Mouse (Mus musculus) spleen, adult 2 months (tissue): Measurements from ENCODE around the gene Hmgcll1. TPM values are rescaled to one million over a fixed set of nuclear protein-coding genes. Genes with fewer than 3 reads are reported as not detected.
"Not testable (repeated sequence)": the region's sequence is repeated elsewhere in the genome, so short reads cannot be mapped to it uniquely, and the experiment has no call there.

Experiments used
- DNase-seq, 2 experiments: peaks; one replicate each; pipeline versions ENCODE4 v3.0.0 to v3.0.0-alpha.2; 2012 to 2021; ENCODE audit warnings: low spot score in 2 of 2, low read depth in 1 of 2
- H3K27ac ChIP-seq: fragments of 200-500 bp; 2 replicates; pipeline ENCODE4 v1.5.1; 2012; ENCODE audit warnings: low read length, inconsistent platforms; ENCODE audit not compliant: insufficient read depth
- H3K27me3 ChIP-seq: fragments of 200-500 bp; 2 replicates; pipeline ENCODE4 v1.6.1; 2012; ENCODE audit warnings: mild to moderate bottlenecking, moderate library complexity, low read length, inconsistent platforms; ENCODE audit not compliant: control insufficient read depth, insufficient read depth
- H3K36me3 ChIP-seq: fragments of 200-500 bp; 2 replicates; pipeline ENCODE4 v1.6.1; 2012; ENCODE audit warnings: mild to moderate bottlenecking, low read length, inconsistent platforms; ENCODE audit not compliant: control insufficient read depth, insufficient read depth
- H3K4me1 ChIP-seq: fragments of 200-500 bp; 2 replicates; pipeline ENCODE4 v1.6.1; 2011; ENCODE audit warnings: inconsistent platforms; ENCODE audit not compliant: control insufficient read depth, insufficient read depth, insufficient read length
- H3K4me3 ChIP-seq: fragments of 200-500 bp; 2 replicates; pipeline ENCODE4 v1.5.1; 2011; ENCODE audit warnings: mild to moderate bottlenecking, inconsistent platforms; ENCODE audit not compliant: insufficient read depth, insufficient read length; ENCODE audit errors: extremely low read depth
- CTCF ChIP-seq: fragments of 200-500 bp; IDR thresholded peaks from 2 replicates; pipeline ENCODE4 v1.5.1; 2011; ENCODE audit warnings: mild to moderate bottlenecking, inconsistent platforms; ENCODE audit not compliant: insufficient read depth, insufficient read length, insufficient replicate concordance; ENCODE audit errors: extremely low read depth
- POLR2A ChIP-seq: fragments of 200-500 bp; IDR thresholded peaks from 2 replicates; pipeline ENCODE4 v1.6.1; 2011; ENCODE audit warnings: low read depth, low read length, inconsistent platforms
- WGBS: fragments of 180-500 bp; shearing (Covaris S2); methylation state at CpG from one replicate; pipeline ENCODE4 v1.1.7; 2018; 5-methylcytosine and 5-hydroxymethylcytosine counted together
- polyA plus RNA-seq: library from polyadenylated mRNA; depleted of rRNA; stranded (reverse); fragments of >200 nt; gene quantifications from 2 replicates; pipeline ENCODE4 v1.2.3, GENCODE M21; 2012

The Hmgcll1 gene
- polyA plus RNA-seq, 1 experiment = 0.05 TPM

- no peaks in the 10 kb centered on the region for H3K36me3 ChIP-seq
- H3K27ac ChIP-seq = no peak overlapping the region
- TF ChIP-seq CTCF = no peak
- TF ChIP-seq POLR2A = no peak
- WGBS = 94% methylated on average over 5 of the region's 5 CpGs
- H3K4me1 ChIP-seq = no peaks in the 10 kb centered on the region
- H3K4me3 ChIP-seq = no peak overlapping the region
- no peaks in the 10 kb centered on the region for H3K27me3 ChIP-seq
- DNase-seq = no peak
These were observed 90.2 kb downstream of the Hmgcll1 start for GRCm38 (mm10) chr9:76104846-76105245.

- not testable (repeated sequence) for H3K36me3 ChIP-seq, H3K4me1 ChIP-seq, H3K27ac ChIP-seq, H3K27me3 ChIP-seq, H3K4me3 ChIP-seq
- DNase-seq = peak; percentile 11 to 13
- 0% methylated on average over 2 of the region's 2 CpGs for WGBS
These were observed 108.2 kb downstream of the Hmgcll1 start for GRCm38 (mm10) chr9:76122888-76123287.

- TF ChIP-seq CTCF (no peak), POLR2A (no peak)
- WGBS = 84% methylated on average over 4 of the region's 4 CpGs
These were observed 109.6 kb downstream of the Hmgcll1 start for GRCm38 (mm10) chr9:76124249-76124648.

GRCm38 (mm10) chr9:76129353-76129752 lies 114.7 kb downstream of the Hmgcll1 start:
- TF ChIP-seq CTCF = no peak
- TF ChIP-seq POLR2A = no peak
- H3K4me3 ChIP-seq = no peak overlapping the region
- H3K36me3 ChIP-seq = no peaks in the 10 kb centered on the region
- no peak overlapping the region for H3K27ac ChIP-seq
- no peaks in the 10 kb centered on the region for H3K4me1 ChIP-seq
- DNase-seq = no peak
- WGBS = 53% methylated on average over 1 of the region's 1 CpGs
- no peaks in the 10 kb centered on the region for H3K27me3 ChIP-seq

More at GRCm38 (mm10) chr9:76124249-76124648, 109.6 kb downstream of the Hmgcll1 start:
- H3K27ac ChIP-seq = no peak overlapping the region
- no peak overlapping the region for H3K4me3 ChIP-seq
- H3K27me3 ChIP-seq = no peaks in the 10 kb centered on the region
- H3K4me1 ChIP-seq = no peaks in the 10 kb centered on the region
- no peaks in the 10 kb centered on the region for H3K36me3 ChIP-seq
- no peak for DNase-seq

- no peaks in the 10 kb centered on the region for H3K4me1 ChIP-seq
- WGBS = 82% methylated on average over 6 of the region's 6 CpGs
- H3K4me3 ChIP-seq = no peak overlapping the region
- no peak for DNase-seq
- H3K27ac ChIP-seq = no peak overlapping the region
- H3K27me3 ChIP-seq = no peaks in the 10 kb centered on the region
- H3K36me3 ChIP-seq = no peaks in the 10 kb centered on the region
- TF ChIP-seq POLR2A = no peak
- no peak for TF ChIP-seq CTCF
These were observed 119.4 kb downstream of the Hmgcll1 start for GRCm38 (mm10) chr9:76134042-76134441.

- Histone ChIP-seq H3K27ac (no peak overlapping the region), H3K4me3 (no peak overlapping the region), H3K27me3 (no peaks in the 10 kb centered on the region), H3K4me1 (no peaks in the 10 kb centered on the region), H3K36me3 (no peaks in the 10 kb centered on the region)
- TF ChIP-seq CTCF = no peak
- no peak for TF ChIP-seq POLR2A
- 82% methylated on average over 3 of the region's 3 CpGs for WGBS
- no peak for DNase-seq
These were observed 123.9 kb downstream of the Hmgcll1 start for GRCm38 (mm10) chr9:76138378-76139109.

GRCm38 (mm10) chr9:76145593-76145992 lies 130.9 kb downstream of the Hmgcll1 start:
- Histone ChIP-seq H3K4me1 (no peaks in the 10 kb centered on the region), H3K4me3 (no peak overlapping the region), H3K36me3 (no peaks in the 10 kb centered on the region), H3K27ac (no peak overlapping the region), H3K27me3 (no peaks in the 10 kb centered on the region)
- WGBS = 68% methylated on average over 3 of the region's 3 CpGs
- no peak for DNase-seq
- TF ChIP-seq POLR2A (no peak), CTCF (no peak)
